Mouse (Mus musculus) kidney, adult 2 months (tissue): ENCODE measurements around the gene Pla2g1b. TPM values are rescaled to one million over a fixed set of nuclear protein-coding genes. Genes with fewer than 3 reads are reported as not detected.
"Not testable (repeated sequence)": the region's sequence is repeated elsewhere in the genome, so short reads cannot be mapped to it uniquely, and the experiment has no call there.

Experiments used
- DNase-seq: peaks from one replicate; pipeline ENCODE4 v3.0.0; 2021
- H3K27ac ChIP-seq: fragments of 200-500 bp; 2 replicates; pipeline ENCODE4 v1.5.1; 2012; ENCODE audit warnings: low read depth, low read length, control low read depth, inconsistent platforms; ENCODE audit not compliant: insufficient read depth
- H3K27me3 ChIP-seq: fragments of 200-500 bp; replicated peaks from 2 replicates; pipeline ENCODE4 v1.6.1; 2012; ENCODE audit warnings: mild to moderate bottlenecking, moderate library complexity, low read length, inconsistent platforms; ENCODE audit not compliant: control insufficient read depth, insufficient read depth
- H3K36me3 ChIP-seq: fragments of 200-500 bp; 2 replicates; pipeline ENCODE4 v1.6.1; 2012; ENCODE audit warnings: mild to moderate bottlenecking, moderate library complexity, low read length, inconsistent platforms; ENCODE audit not compliant: control insufficient read depth, insufficient read depth
- H3K4me1 ChIP-seq: fragments of 200-500 bp; 2 replicates; pipeline ENCODE4 v1.6.1; 2011; ENCODE audit warnings: low read length; ENCODE audit not compliant: control insufficient read depth, insufficient read depth
- H3K4me3 ChIP-seq: fragments of 200-500 bp; 2 replicates; pipeline ENCODE4 v1.5.1; 2011; ENCODE audit warnings: mild to moderate bottlenecking, low read depth, low read length, control low read depth; ENCODE audit not compliant: insufficient read depth
- CTCF ChIP-seq: fragments of 200-500 bp; conservative IDR thresholded peaks from 2 replicates; pipeline ENCODE4 v1.5.1; 2011; ENCODE audit warnings: low read depth, mild to moderate bottlenecking, control low read depth, low read length, moderate library complexity, mixed read lengths; ENCODE audit not compliant: insufficient read depth, insufficient read length
- POLR2A ChIP-seq: fragments of 200-500 bp; IDR thresholded peaks from one replicate; pipeline ENCODE4 v1.6.1; 2011; ENCODE audit warnings: low read depth, low read length, control low read depth
- WGBS: fragments of 180-500 bp; shearing (Covaris S2); methylation state at CpG from one replicate; pipeline ENCODE4 v1.1.7; 2018; 5-methylcytosine and 5-hydroxymethylcytosine counted together
- polyA plus RNA-seq: library from polyadenylated mRNA; depleted of rRNA; stranded (reverse); fragments of >200 nt; gene quantifications from 2 replicates; pipeline ENCODE4 v1.2.3, GENCODE M21; 2012

Gene Pla2g1b
- polyA plus RNA-seq, 1 experiment = 0.74 TPM

DNA sequence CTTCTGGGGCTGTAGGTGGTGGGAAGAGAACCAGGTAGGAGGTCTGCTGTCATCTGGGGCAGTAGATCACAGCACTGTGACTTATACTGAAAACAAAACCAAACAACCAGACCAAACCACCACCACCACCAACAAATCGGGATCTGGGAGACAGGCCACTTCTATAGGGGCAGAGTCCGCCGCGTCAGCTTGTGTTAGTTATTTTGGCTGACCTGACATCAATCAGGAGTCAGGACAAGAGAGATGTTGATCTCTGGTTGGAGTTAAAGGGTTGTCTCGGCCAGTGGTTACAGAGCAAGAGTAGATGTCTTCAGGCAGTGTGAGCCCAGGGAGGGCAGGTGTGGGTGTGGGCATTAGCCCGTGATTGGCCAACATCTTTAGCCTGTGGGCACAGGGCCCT is 48.3 kb downstream of the Pla2g1b start:
- H3K4me3 ChIP-seq = no peak overlapping the region
- peaks cover 51% of the 10 kb centered on the region for H3K4me1 ChIP-seq
- no peaks in the 10 kb centered on the region for H3K27me3 ChIP-seq
- TF ChIP-seq POLR2A (no peak), CTCF (no peak)
- no peaks in the 10 kb centered on the region for H3K36me3 ChIP-seq
- 28% methylated on average over 6 of the region's 6 CpGs for WGBS
- no peak for DNase-seq
- H3K27ac ChIP-seq = peak overlapping the region; percentile 66

DNA sequence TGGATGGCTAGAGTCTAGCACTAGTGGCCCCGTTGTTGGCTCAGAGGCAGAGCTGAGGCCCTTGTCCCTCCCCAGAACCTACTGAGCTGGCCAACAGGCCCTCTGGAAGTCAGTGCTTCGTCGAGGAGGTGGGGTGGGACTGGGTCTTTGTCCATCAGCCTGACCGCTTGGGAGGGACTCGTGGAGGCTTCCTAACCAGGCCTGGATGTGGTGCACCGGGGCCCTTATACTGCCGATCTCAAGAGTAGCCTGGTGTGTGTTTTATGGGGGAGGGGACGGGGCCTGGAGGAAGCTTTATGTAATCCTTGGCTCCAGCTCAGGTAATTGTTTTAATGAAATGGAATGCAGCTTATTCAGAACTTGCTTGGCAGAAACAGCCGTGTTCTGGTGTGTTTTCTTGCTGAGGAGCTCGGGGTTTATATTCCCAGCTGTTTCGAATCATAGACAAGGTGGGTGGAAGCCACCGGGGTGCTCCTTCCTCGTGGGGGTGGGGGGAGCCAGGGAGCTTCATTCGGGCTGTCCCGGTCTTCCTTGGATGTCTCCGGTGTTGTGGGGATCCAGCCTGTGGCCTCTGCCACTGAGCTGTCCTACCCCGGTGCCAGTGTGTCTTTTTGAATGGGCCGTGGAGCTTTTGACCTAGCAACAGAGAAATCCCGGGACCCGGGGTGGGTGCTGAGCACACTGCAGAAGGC is 49.0 kb downstream of the Pla2g1b start:
- peaks cover 50% of the 10 kb centered on the region for H3K4me1 ChIP-seq
- H3K27me3 ChIP-seq = no peaks in the 10 kb centered on the region
- no peaks in the 10 kb centered on the region for H3K36me3 ChIP-seq
- H3K4me3 ChIP-seq = peak overlapping the region; percentile 3; the same call in 1 of the 2 replicates
- 17% methylated on average over 20 of the region's 20 CpGs for WGBS
- TF ChIP-seq CTCF = no peak
- no peak for TF ChIP-seq POLR2A
- H3K27ac ChIP-seq = peak overlapping the region; percentile 66
- peak; percentile 88 for DNase-seq

DNA sequence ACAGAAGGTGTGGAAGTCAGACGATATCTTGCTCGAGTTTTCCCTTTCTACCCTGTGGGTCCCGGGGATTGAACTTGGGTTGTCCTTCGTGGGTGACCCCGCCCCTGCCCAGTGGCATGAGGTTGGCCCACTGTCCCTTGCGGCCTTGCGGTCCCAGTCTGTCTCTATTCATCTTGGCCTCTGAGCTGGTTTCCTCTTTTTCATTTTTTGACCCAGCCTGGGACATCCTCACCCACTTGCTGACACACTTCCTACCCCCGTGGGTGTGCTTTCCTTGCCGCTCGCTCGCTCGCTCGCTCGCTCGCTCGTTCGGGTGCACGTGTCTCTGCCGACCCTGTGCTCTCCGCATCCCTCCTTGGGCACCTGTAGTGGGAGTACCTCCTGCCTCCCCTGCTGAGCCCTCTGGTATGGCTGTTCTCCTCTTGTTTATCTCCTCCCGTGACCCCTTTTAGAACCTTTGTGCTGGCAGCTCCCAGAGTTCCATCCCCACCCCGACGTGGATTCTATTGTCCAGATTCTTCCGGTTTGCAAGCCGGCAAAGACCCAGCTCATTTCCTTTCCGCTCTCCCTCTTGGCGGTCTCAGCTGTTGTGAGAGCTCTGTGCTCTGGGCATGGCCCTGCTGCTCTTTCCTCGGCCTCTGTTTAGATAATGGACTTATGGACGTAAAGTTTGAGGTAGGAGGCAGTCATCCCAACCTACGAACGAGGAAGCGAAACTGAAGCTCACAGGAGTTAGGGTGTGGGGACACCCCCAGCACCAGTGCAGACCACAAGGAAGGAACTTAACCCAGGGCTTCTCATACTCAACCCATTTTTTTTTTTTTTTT is 50.2 kb downstream of the Pla2g1b start:
- 53% methylated on average over 32 of the region's 32 CpGs for WGBS
- Histone ChIP-seq H3K27ac (peak overlapping the region; percentile 79), H3K36me3 (no peaks in the 10 kb centered on the region), H3K27me3 (no peaks in the 10 kb centered on the region), H3K4me1 (peaks cover 53% of the 10 kb centered on the region), H3K4me3 (peak overlapping the region; percentile 12; the same call in 1 of the 2 replicates)
- no peak for TF ChIP-seq CTCF
- TF ChIP-seq POLR2A = no peak
- DNase-seq = peak; percentile 81

GRCm38 (mm10) chr5:115516908-115517307 is 50.8 kb downstream of the Pla2g1b start:
- WGBS = 67% methylated on average over 7 of the region's 7 CpGs
- Histone ChIP-seq H3K4me3 (no peak overlapping the region), H3K27me3 (no peaks in the 10 kb centered on the region), H3K27ac (peak overlapping the region; percentile 79), H3K4me1 (peaks cover 54% of the 10 kb centered on the region), H3K36me3 (no peaks in the 10 kb centered on the region)
- no peak for DNase-seq
- TF ChIP-seq POLR2A (no peak), CTCF (no peak)

DNA sequence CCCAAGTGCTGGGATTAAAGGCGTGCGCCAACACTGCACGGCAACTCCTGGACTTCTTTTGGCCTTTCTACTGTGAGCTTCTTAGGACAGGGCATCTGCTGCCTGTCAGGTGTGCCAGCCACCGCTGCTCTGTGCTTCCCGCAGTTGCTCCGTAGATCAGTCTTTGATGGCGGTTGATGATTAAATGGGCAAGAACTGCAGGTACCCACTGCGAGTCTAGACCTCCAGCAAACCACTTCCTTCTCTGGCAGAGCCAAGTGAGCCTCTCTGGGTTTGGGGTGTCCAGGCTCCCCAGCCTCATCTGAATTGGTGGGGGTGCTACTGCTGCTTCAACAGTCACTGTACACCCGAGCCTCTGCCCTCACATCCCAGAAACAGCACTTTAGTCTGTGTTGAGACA is 51.4 kb downstream of the Pla2g1b start:
- Histone ChIP-seq H3K4me3 (no peak overlapping the region), H3K27me3 (no peaks in the 10 kb centered on the region), H3K4me1 (peaks cover 58% of the 10 kb centered on the region), H3K36me3 (no peaks in the 10 kb centered on the region), H3K27ac (no peak overlapping the region; the same call in 1 of the 2 replicates)
- DNase-seq = peak; percentile 61
- whole genome bisulfite sequencing = 50% methylated on average over 9 of the region's 9 CpGs
- TF ChIP-seq CTCF (no peak), POLR2A (no peak)

GRCm38 (mm10) chr5:115518214-115518613 is 52.2 kb downstream of the Pla2g1b start:
- peaks cover 58% of the 10 kb centered on the region for H3K4me1 ChIP-seq
- H3K27ac ChIP-seq, H3K36me3 ChIP-seq, H3K4me3 ChIP-seq, H3K27me3 ChIP-seq, DNase-seq: not testable (repeated sequence)
- WGBS = 89% methylated on average over 8 of the region's 8 CpGs

GRCm38 (mm10) chr5:115520325-115520869 is 54.3 kb downstream of the Pla2g1b start:
- no peaks in the 10 kb centered on the region for H3K27me3 ChIP-seq
- DNase-seq = peak; percentile 87
- WGBS = 24% methylated on average over 21 of the region's 21 CpGs
- peak overlapping the region; percentile 93 for H3K27ac ChIP-seq
- no peak for TF ChIP-seq POLR2A
- no peak for TF ChIP-seq CTCF
- H3K36me3 ChIP-seq = no peaks in the 10 kb centered on the region
- H3K4me3 ChIP-seq = peak overlapping the region; percentile 15; the same call in 1 of the 2 replicates
- peaks cover 58% of the 10 kb centered on the region for H3K4me1 ChIP-seq
